Mouse (Mus musculus) c-Kit-positive CD71-negative TER-119-negative erythroid progenitor cells, embryonic 14.5 days (primary cell): ENCODE measurements at regions not wholly inside any gene's neighbourhood (a gene's known extent, or its start where the extent isn't known, plus 50 kb on each side); places are given as distances from the start of the nearest gene placed in this dataset.

Source experiments
- DNase-seq: peaks from one replicate; pipeline ENCODE4 v3.0.0-alpha.2; 2013; ENCODE audit warnings: low read depth

- DNase-seq, result peak; percentile 65
Measured at GRCm38 (mm10) chr3:121104571-121105407, 66.7 kb downstream of the Rwdd3 start.

DNA sequence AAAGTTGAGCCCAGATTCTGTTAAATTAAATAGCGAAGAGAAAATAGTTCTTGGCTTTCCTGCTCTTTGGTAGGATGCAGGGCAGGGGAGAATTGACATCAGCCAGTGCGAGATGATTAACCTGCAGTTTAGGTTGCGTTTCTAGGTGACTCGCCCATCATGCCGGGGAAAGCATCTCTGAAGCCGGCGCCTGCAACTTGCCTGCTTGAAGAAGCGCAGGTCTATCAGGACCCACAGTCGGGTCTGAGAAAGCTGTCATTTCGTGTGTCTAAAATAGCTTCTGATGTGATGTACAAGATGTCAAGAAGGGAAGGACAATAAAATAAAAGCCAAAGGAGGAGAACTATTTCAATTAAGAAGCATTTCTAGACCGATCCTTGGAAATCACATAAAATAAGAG lies 68.6 kb downstream of the Rwdd3 start:
- DNase-seq, result no peak

DNA sequence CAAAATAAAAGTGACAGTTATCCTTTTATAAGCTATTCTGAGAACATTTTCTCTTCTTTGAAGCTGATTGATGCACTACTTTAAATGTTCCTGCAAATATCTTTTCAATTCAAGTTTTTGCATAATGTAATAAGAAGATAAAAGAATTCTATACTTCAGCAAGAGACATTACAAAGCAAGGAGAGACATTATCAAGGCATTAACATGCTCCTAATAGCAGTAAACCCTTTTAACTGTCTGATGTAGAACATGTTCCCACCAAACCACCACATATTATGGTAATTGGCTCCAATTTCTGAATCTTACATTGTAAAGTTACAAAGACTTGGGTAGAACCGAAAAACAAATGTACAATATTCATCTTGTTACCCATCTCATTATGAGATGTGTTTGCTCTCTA lies 69.4 kb downstream of the Rwdd3 start:
- no peak for DNase-seq

DNA sequence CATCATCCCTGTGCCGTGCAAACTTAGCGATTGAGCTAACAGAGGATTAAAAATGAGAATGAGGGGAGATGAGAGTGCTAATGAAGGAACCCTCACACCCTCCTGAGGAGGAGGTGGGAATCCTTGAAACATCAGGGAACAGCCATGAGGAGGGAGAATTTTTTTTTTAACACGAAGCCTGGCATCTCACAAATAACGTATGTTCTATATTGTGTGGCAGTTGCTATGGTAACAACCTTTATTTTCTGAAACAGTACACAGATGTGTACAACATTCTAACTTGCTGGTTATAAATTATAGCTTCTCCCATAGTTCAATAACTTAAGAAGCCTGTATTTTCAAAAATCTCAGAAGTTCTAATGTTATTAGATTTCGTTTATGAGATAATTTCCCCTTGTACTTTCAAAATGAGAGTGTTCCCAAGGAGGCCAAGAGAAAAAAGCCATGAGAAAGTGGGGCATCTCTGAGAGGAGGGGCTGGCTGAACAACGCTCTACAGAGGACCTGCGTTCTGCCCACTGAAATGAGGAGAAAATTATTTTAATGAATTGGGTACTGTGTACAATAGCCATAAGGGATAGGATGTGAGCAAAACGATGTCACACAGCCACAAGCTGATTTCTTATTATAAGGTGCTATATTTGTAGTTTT lies 71.2 kb downstream of the Rwdd3 start:
- no peak for DNase-seq

GRCm38 (mm10) chr3:121093509-121093908 lies 78.0 kb downstream of the Rwdd3 start:
- DNase-seq, result peak; percentile 13

- DNase-seq, result no peak
Measured at GRCm38 (mm10) chr3:121088724-121089123, 82.8 kb downstream of the Rwdd3 start.

- no peak for DNase-seq
Measured at GRCm38 (mm10) chr3:121068676-121069075, 102.8 kb downstream of the Rwdd3 start.

- no peak for DNase-seq
Measured at GRCm38 (mm10) chr3:121035904-121036549, 135.5 kb downstream of the Rwdd3 start.

DNA sequence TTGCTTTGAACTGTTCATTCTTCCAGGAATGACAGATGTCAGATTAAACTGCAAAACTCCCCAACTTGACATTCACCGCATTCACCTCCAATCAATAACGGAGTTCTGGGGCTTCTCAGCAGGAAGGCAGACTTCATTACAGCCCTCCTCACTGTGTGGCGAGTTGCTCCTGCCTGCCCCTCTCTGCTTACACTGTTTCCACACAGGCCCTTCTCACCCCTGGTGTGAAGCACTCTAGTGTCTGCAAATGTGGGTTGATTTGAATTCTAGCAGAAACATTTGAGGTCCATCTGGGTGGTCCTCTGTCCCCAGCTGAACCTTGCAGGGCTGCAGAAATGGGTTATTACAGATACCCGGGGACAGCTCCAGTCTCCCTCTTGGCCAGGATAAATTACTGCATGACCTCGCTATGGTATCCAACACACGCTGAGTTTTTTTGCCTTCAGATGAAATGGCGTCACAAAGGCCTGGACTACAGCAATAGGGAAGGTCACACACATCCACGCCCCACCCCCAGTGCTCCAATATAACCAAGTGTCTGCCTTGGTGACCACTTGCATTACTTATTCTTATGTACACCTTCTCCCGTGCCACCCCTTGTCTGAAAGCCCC lies 145.8 kb downstream of the Rwdd3 start:
- no peak for DNase-seq

- no peak for DNase-seq
Measured at GRCm38 (mm10) chr3:121024810-121025209, 146.7 kb downstream of the Rwdd3 start.

DNA sequence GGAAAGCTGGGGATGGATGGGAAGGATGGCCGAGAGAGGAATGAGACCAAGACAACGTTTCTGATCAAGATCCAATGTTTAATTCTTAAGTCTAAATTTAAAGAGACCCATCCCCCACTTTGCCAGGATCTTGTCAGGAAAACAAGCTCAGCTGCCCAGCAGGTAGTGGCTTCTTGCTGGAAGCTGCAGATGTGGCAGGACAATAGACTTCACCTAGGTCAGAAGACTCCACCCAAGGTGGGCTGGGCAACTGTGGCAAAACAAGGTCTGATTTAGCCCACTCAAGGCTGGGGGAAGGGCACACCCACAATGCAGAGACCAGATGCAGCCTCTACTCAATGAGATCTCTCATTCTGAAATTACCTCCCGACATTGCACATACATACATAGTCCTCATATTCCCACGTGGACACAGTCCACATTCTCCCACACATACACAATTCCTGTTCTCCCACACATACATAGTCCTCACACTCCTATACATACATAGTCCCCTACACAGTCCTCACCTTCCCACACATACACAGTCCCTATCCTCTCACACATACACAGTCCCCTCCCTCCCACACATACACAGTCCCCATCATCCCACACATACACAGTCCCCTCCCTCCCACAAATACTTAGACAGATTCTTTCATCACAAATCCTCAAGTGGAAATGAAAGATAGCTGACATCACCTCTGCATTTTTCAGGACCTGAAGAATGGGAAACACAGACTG lies 150.2 kb downstream of the Rwdd3 start:
- no peak for DNase-seq

- no peak for DNase-seq
Measured at GRCm38 (mm10) chr3:121009223-121009622, 162.3 kb downstream of the Rwdd3 start.

DNA sequence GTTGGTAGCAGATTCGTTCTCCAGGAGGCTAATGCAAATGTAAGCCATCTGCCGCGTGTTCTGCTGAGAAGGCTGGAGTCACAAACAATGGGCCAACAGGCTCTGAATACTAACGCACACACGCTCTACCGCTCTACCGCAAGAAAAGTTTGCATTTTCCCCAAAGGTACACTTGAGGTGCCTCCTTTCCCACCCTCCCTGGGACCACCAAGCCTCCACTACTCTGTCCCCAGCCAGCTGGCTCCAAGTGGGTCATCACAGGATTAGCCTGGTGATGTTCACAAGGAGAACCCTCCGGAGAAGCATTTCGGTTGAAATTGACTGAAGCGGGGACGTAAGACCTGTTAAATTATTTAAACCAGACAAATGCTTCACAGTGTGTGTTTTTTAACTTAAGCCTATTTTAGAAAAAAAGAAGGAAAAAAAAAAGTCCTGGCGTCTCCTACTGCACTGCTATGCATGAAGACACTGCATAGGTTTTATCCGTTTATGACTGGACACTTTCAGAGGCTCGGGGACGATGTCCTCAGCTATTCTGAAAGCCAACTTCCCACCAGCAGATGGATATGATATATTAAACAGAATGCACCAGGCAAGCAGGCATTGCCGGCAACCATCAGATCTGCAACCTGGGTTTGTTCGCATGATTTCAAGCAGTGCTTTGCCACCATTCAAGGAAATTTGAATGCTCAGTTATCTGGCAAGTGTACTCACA lies 187.8 kb downstream of the Rwdd3 start:
- DNase-seq, result no peak

DNA sequence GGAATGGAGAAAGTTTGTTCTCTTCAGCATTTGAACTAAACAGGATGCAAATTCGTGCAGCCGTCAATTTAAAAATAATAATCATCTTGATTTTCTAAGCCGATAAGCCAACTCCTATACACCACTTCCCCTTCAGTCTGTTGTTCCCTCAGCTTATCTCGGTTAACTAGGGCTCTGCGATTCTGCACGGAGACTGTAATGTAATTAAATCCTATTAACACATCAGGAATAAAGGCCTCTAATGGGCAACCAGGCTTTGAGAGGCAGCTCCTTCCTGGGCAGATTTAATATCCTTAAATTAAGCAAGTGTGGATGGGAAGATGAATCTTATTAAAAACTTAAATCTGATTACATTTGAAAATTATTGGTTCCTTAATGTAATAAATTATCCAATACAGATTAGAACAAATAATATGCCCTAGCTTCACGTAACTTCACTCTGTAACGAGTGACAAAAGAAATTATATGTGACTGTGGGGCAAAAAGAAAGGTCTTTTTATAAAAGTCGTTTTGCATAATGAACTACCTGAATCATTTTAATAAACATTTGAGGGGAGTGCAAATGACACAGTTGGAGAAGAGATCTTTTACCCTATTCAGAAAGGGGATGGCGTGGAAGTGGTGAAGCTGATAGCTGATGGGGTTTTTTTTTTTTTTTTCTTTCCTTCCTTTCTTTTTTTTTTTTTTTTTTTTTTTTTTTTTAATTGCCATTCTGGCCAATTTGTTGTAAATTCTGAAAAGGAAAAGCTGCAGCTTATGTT lies 188.5 kb downstream of the Rwdd3 start:
- DNase-seq, result no peak

GRCm38 (mm10) chr3:120982218-120982617 lies 189.3 kb downstream of the Rwdd3 start:
- DNase-seq, result no peak

DNA sequence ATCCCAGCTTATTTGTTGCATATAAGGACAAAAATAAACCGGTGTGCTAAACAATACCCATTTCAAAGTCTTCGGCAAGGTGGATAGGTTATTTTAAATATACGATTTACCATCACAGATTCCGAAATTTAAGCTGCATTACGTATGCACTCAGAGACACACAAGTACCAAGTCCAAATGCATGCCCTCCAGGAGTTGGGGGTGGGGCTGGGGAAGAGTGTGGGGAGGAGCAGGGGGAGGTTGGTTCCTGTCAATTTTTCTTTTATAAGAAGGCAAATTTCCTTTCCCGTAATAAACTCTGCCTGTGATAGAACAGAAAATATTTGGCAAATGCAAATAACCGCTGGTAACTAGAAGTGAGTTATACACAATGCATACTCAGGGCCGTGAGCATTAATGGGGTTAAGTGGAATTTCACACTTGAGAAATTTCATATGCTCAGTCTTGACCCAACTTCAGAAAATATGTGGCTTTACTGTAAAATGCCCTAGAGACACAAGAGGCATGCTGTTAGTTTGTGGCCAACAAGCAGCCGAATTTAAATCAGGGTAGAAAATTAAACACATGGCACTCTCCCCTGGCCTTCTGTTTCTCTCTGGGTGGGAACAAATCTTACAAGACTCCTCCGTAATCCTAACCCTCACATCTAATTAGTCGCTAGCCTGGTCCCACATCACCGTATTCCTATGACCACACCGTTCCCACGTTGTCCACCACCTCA lies 200.6 kb downstream of the Rwdd3 start:
- no peak for DNase-seq

DNA sequence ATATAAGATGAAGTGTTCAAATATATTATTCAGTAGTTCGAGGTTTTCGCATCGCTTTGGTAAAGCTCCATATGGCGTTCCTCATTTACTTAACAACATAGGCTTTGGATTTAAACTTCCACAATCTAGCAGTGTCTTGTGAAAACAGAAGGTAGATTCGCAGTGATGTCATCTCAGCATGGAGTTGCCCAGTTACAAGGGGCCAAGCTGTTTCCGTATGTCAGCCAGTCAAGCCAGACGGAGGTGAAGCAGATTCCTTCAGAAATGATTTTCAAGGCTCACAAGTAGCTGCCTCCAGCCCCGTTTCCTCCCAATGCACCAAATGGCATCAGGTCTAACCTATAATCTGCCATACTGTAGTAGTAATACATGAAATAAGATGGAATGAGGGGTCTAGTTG lies 224.6 kb downstream of the Rwdd3 start:
- DNase-seq, result no peak

GRCm38 (mm10) chr3:120934401-120934800 lies 237.1 kb downstream of the Rwdd3 start:
- no peak for DNase-seq

DNA sequence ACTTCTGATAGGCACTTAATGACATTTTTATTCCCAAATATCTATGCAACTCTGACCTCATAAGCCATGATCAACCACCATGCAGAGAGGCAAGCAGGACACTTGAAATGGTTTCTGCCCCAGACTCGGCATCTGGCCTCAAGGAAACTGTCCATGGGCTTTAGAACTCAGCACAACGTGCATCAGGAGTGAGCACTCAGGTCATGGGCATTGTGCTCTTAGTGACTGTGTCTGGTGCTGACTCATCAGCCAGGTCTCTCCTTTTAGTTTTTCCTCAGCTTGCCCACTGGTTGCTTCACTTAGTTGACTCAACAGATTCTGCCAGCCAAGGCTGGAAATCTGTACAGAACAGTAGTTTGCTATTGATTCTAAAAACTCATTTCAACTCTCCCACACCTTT lies 251.1 kb downstream of the Rwdd3 start:
- no peak for DNase-seq

DNA sequence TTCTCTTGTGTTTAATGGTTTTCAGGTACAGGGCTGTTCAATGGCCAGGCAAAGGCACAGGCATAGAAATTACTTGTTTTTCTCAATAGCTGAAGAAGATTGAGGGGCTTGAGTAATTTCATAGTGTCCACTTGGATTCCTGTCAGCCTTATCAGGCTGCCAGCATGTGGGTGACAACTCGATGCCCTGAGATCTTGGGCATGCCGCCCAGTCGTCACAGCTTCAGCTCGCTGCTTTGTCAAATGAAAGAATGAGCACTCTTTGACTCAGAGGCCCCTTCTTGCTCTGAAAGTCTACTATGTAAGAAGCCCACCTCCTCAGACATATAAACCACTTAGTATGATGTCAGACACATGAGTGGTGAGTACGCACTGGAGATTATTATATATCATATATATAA lies 272.6 kb downstream of the Rwdd3 start:
- DNase-seq, result no peak
